Mouse (Mus musculus): Measurements from ENCODE around the gene Sgsm2.

The Sgsm2 gene

DNA sequence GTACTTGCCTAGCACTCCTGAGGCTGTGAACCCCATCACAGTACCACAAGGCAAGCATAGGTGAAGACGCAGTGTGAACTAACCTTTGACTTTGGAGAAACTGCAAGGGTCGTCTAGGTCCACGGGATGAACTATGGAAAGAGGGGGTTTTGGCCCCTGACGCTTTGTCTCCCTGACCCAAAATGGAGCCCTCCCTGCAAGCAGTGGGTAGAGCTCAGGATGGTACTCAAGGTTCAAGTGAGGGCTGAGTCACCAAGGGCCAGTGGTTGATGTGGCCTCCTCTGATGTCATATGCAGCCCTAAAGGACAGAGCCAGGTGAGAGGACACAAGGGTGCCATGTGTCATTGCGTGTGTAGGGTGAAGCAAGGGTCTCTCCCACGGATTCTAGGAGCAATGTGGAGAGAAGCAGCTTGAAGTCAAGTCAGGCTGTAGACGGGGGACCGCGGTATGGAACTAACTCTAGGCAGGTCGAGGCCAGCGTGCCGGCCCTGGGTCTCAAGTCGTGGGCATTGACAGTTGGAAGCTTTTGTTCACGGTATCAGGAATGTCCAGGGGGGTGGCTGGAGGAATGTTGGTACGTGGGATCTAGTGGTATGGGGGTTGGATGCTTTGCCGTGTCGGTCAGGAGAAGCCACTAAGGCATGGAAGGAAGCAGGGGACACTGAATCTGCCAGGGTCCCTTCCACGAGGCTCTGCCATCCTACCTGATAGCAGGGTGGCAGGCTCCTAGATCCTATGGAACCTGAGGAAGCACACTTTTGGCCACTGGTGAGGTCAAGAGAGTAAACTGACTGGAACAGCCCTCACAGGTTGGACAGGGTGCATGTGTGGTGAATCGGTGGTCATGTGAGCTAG lies 56.8 kb downstream of the Sgsm2 start:
- no peak for DNase-seq

GRCm38 (mm10) chr11:74838971-74839370 lies 57.9 kb downstream of the Sgsm2 start:
- no peak for DNase-seq

- peak; percentile 91 to 94 for DNase-seq
Observed at GRCm38 (mm10) chr11:74838441-74838840, 58.4 kb downstream of the Sgsm2 start.

GRCm38 (mm10) chr11:74837694-74838431 lies 59.0 kb downstream of the Sgsm2 start:
- DNase-seq, result peak; percentile 93

DNA sequence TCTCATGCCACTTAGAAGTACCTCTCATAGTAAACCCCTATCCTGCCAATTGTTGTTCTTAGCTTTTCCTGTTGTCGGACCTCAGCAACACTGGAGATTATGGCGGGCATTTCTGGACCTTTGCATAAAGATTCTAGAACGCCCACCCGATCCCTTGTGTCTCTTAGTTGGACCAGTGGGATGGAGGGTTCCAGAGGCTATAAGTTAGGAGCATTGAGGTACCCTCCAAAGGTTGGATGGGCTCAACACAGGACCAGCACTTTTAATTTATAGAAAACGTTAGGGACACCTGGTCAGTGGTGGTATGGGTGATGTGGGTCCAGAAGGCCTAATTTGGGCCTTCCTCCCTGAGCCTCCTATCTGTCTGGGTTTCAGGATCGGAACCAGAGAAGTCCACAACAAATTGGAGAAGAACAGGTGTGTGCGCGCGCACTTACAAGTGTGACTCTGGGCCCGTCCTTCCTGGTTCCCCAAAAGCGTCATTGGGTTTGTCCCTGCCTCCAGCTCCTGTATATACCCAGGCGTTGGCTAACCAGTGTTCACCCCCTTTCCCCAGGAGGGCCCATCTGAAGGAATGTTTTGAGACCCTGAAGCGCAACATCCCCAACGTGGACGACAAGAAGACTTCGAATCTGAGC lies 59.7 kb downstream of the Sgsm2 start:
- DNase-seq, result no peak

GRCm38 (mm10) chr11:74836225-74837055 lies 60.4 kb downstream of the Sgsm2 start:
- no peak for DNase-seq

DNA sequence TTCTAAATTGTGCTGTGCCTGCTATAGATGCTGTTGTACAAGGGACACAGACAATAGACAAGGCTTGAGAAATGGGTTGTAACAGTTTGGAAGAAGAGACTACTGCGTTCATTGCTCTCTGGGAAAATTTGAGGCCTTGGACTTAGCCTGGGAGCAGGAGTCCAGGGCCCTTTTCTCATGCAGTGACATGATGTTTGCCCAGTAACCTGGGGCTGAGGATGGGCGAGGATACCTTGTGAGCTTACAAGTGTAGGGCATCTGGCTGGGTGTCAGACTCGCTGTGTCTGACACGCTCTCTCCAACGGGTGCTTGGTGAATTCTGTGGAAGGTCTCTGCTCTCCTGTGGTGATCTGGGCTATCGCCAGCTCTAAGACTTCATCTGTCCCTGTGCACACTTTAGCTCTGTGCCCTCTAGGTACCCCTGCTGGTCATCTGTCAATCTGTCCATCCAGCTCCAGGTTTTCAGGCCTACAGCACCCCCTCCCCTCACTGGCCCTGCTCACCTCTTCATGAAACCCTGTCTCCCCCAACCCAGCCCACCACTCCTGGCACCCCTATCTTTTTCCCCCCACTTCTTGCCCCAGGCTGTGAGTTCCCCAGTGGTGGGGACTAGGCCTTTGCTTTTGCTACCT lies 61.2 kb downstream of the Sgsm2 start:
- no peak for DNase-seq

- DNase-seq, result no peak
Observed at GRCm38 (mm10) chr11:74834650-74835277, 62.1 kb downstream of the Sgsm2 start.

DNA sequence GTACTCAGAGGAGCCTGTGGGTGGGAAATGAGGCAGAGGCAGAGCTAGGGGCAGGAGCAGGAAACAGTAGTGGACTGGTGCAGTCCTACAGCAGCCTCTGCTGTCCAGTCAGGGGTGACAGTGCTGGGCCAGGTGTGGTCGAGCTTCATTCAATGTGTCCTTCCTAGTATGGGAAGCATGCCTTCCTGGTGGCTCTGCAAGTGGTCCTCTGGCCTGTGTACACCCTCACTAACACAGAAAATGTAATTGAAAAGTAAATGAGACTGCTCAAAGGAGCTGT lies 62.6 kb downstream of the Sgsm2 start:
- DNase-seq, result no peak

DNA sequence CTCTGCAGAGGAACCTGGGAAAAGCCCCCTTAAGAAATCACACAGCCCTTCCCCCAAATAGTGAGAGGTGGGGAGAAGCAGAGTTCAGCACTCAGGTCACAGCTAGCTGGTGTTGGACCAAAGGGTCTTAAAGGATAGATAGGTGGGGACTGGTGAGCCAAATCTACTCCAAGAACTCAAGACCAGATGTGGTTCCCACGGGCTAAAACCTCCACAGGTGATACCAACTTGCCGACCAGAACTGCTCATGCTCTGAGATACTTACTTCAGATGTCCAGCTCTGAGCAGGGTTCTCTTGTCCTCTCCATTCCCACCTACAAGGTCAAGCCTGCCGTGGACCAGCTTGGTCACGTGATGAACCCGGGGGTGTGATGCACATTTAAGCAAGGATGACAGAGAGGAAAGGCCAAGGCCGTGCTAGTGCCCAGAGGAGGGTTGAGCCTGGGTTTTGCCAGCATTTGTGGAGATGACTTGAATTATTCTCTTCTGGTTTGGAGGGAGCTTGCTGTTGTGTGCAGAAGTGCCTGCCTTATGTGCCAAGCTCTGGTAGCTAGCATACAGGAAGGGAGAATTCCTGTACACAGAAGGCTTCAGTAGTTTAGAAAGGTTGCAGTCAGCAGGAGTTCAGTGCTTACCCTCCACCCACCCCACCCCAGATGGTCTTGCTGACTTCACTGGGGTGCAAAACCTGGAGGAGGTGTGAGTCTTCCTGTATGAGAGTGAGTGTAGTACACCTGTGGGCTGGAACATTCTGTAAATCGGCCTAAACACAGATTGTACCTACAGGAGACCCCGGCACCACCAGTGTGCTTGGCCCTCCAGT lies 63.1 kb downstream of the Sgsm2 start:
- no peak for DNase-seq

- peak; percentile 70 to 78 for DNase-seq
Observed at GRCm38 (mm10) chr11:74832503-74833143, 64.2 kb downstream of the Sgsm2 start.

DNA sequence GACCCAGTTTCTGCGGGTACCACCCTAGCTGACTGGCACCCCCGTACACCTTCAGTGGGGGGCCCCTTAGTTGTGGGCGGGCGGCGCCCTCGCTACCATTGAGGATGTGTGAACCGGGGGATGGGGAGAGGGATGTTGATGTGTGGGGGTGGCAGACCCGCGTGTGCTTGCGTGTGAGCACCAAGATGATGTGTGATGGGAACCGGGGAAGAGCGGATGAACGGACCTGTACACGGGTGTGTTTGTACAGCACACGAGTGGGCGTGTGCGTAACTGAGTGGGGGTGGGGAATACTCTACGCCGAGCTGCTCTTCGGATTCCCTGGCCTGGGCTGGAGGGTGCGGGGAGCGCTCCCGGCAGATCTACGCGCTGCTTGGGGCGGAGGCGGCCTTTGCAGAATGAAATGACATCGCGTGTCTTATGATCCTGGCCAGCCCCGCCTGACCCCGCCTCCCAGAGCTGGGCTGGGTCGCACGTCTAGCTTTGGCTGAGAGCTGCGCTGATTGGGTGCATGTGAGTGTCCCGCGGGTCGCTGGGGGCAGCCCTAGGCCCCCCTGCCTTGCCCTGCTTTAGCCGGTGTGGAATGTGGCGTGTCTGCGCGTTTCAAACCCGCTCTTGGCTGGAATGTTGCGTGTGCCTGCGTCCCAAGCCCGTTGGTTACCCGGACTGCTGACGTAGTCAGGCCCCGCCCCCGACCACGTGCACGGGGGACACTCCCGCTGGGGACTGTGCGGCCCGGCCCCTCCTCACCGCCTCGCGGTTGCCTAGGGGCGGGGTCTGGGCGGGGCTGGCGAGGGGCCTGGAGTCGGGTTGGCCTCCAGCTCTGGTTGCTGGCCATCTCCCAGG lies 65.0 kb downstream of the Sgsm2 start:
- peak; percentile 99 to 100 for DNase-seq

GRCm38 (mm10) chr11:74831191-74831605 lies 65.7 kb downstream of the Sgsm2 start:
- DNase-seq, result peak in 1 of 2 experiments; percentile 75

DNA sequence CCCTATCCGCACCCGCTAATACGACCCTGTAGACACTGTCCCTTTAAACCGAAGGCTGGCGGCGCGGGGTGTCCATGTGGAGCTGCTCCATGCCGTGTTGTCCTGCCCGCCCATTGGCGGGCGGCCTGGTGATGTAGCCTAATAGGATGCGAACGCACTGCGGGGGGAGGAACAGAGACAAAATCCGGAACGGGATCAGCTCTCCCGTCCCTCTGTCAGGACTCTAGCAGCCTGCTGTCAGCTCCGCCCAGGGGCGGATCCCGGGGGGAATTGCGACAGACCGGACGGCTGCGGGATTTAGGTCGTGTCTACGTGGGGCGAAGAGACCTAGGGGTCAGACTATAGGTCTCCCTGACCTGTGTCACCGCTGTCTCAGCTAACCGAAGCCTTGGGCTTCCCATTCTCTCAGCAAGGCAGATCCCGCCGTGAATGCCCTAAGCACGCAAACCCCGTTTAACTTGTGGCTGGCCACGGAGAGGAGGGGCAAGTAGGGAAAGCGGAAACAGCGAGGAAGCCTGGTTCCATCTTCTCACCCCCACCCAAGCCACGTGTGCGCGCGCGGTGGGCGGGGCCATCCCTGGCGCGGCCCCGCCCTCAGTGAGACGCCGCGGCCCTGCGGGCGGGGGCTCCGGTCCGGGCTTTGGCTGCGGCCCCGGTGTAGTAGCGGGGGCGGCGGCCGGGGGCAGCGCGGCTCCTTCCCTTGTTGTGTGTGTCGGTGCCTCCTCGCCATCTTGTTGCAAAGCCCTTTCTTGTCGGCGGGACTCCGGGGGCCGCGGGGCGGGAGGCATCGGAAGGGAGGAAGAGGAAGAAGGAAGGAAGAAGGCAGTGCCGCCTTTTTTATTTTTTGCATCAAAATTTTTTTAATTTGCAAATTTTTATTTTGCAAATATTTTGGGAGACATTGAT lies 66.4 kb downstream of the Sgsm2 start, which contains the start of gene Mnt:
Gene Mnt, plus strand, starts transcription at position 665 of the 906 bp plus-strand sequence.
- DNase-seq, result peak; percentile 99

DNA sequence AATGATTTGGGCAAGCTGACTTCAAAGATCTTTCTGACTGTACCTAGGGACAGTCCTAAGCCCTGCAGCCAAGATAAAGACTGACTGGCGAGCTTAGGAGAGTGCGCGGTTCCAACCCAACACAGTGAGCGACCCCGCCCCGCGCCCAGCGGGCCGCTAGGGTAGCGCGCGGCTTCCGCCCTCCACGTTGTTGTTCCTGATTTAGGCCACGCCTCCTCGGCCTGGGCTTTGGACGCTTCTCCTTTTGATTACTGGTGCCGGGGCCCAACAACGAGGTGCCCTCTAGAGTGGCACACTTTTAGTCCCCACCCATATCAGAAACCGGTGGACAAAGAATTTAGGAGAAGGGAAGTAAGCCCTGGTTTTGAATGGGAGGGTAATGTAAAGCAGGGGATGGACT lies 67.0 kb downstream of the Sgsm2 start:
- peak; percentile 89 to 90 for DNase-seq

- DNase-seq, result no peak
Observed at GRCm38 (mm10) chr11:74828965-74829550, 67.8 kb downstream of the Sgsm2 start.

- DNase-seq, result no peak
Observed at GRCm38 (mm10) chr11:74828404-74828931, 68.4 kb downstream of the Sgsm2 start.
